ENCODE assay signal across 35 mouse cellular contexts in the genomic region with DNA sequence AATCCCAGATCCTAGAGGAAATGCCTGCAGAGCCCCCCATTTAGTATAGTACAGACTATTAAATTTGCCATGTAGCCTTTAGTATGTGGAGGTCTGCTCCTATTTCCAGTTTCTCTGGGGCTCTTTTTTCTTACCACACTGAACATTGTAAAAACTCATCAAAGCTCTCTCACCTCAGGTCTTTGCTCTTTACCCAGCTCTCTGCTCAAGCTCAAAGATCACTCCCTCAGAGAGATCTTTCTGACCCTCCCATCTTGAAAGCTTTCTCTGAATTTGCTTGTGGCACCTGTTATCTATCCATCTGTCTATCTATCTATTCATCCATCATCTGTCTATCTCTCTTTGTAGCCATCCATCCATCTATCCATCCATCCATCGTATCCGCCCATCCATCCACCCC. TPM values are rescaled to one million over a fixed set of nuclear protein-coding genes. Genes with fewer than 3 reads are reported as not detected.
"Had no signal": no experiment of that assay in that cellular context is flagged by ENCODE, and none has a peak within 500 bp of the region (broad histone marks: within the 10 kb centered on the region; RNA-seq: fewer than 3 reads in every experiment).

No protein-coding gene starts in this region.

- H3K4me3 ChIP-seq: gastrocnemius, adult 2 months; heart, embryonic 13.5 days; heart, embryonic 15.5 days; intestine, embryonic 15.5 days; left cerebral cortex, adult 2 months; limb, embryonic 10.5 days; limb, embryonic 12.5 days; liver, embryonic 13.5 days; liver, embryonic 15.5 days had no signal

- H3K27me3 ChIP-seq: heart, embryonic 13.5 days; heart, embryonic 15.5 days; limb, embryonic 12.5 days; liver, embryonic 13.5 days; liver, embryonic 15.5 days had no signal

- ATAC-seq: forebrain, embryonic 16.5 days; hindbrain, embryonic 16.5 days; inflammation-experienced regulatory T-cells, adult 6 months; intestine, embryonic 15.5 days; liver, postnatal 0 days had no signal

- H3K36me3 ChIP-seq: heart, embryonic 13.5 days; heart, embryonic 15.5 days; intestine, embryonic 15.5 days; limb, embryonic 10.5 days; limb, embryonic 12.5 days; liver, embryonic 13.5 days; liver, embryonic 15.5 days had no signal

- DNase-seq: gastrocnemius, postnatal 10 days; gastrocnemius, postnatal 25 days; heart, postnatal 36 days; kidney, adult 18-20 months; kidney, postnatal 14 days; kidney, postnatal 4 days; liver; liver, embryonic 13.5 days; liver, postnatal 0 days had no signal

- H3K27ac ChIP-seq: hindbrain, embryonic 14.5 days; intestine, embryonic 15.5 days; kidney, postnatal 0 days; left cerebral cortex, adult 2 months; limb, embryonic 10.5 days; limb, embryonic 12.5 days; liver, embryonic 13.5 days; liver, embryonic 15.5 days had no signal

- H3K9ac ChIP-seq: heart, embryonic 13.5 days; heart, embryonic 15.5 days; hindbrain, embryonic 14.5 days; intestine, embryonic 15.5 days; limb, embryonic 12.5 days; liver, embryonic 13.5 days; liver, embryonic 15.5 days; liver, postnatal 0 days had no signal

- H3K4me1 ChIP-seq: intestine, embryonic 15.5 days; limb, embryonic 10.5 days; limb, embryonic 12.5 days; liver, embryonic 13.5 days; liver, embryonic 15.5 days had no signal

- H3K4me2 ChIP-seq: heart, embryonic 11.5 days; heart, embryonic 13.5 days; heart, embryonic 15.5 days; hindbrain, embryonic 14.5 days; intestine, embryonic 15.5 days; limb, embryonic 12.5 days; liver, embryonic 11.5 days; liver, embryonic 13.5 days; liver, embryonic 15.5 days had no signal

- H3K9me3 ChIP-seq: heart, embryonic 13.5 days; heart, embryonic 15.5 days; intestine, embryonic 15.5 days; limb, embryonic 10.5 days; limb, embryonic 12.5 days; liver, embryonic 13.5 days; liver, embryonic 15.5 days had no signal

RNA-seq across cellular contexts. Expression of gene Guca2b, which starts 6.4 kb away (rescaled TPM):
- total RNA-seq: gastrocnemius, adult 2 months; gastrocnemius, postnatal 10 days; gastrocnemius, postnatal 25 days; gastrocnemius, postnatal 4 days; granulocyte monocyte progenitor cell, adult 5-6 weeks; layer of hippocampus, adult 8-10 months; layer of hippocampus, postnatal 25 days; left cerebral cortex, adult 2 months; left cerebral cortex, postnatal 14 days; left cerebral cortex, postnatal 36 days had no signal
- polyA plus RNA-seq: forebrain, embryonic 16.5 days; heart, embryonic 11.5 days; heart, embryonic 13.5 days; heart, embryonic 15.5 days; heart, postnatal 0 days; hindbrain, embryonic 11.5 days; hindbrain, embryonic 14.5 days; hindbrain, embryonic 16.5 days; inflammation-experienced regulatory T-cells, adult 6 months; limb, embryonic 10.5 days; limb, embryonic 12.5 days; limb, embryonic 14.5 days; liver, embryonic 13.5 days; liver, postnatal 0 days had no signal

RNA-seq across cellular contexts. Expression of gene Guca2a, which starts 27.7 kb away (rescaled TPM):
- total RNA-seq: gastrocnemius, adult 2 months; gastrocnemius, postnatal 10 days; gastrocnemius, postnatal 25 days; gastrocnemius, postnatal 4 days; granulocyte monocyte progenitor cell, adult 5-6 weeks; heart, adult 8-10 months; heart, postnatal 36 days; layer of hippocampus, adult 8-10 months; layer of hippocampus, postnatal 25 days; left cerebral cortex, adult 2 months; left cerebral cortex, postnatal 14 days; left cerebral cortex, postnatal 36 days had no signal
- polyA plus RNA-seq: forebrain, embryonic 16.5 days; frontal cortex, adult 2 months; heart, embryonic 11.5 days; heart, embryonic 13.5 days; heart, embryonic 15.5 days; hindbrain, embryonic 11.5 days; hindbrain, embryonic 14.5 days; hindbrain, embryonic 16.5 days; inflammation-experienced regulatory T-cells, adult 6 months; limb, embryonic 10.5 days; limb, embryonic 12.5 days; limb, embryonic 14.5 days; liver, embryonic 13.5 days; liver, embryonic 15.5 days; liver, postnatal 0 days had no signal
